In the genomic region with DNA sequence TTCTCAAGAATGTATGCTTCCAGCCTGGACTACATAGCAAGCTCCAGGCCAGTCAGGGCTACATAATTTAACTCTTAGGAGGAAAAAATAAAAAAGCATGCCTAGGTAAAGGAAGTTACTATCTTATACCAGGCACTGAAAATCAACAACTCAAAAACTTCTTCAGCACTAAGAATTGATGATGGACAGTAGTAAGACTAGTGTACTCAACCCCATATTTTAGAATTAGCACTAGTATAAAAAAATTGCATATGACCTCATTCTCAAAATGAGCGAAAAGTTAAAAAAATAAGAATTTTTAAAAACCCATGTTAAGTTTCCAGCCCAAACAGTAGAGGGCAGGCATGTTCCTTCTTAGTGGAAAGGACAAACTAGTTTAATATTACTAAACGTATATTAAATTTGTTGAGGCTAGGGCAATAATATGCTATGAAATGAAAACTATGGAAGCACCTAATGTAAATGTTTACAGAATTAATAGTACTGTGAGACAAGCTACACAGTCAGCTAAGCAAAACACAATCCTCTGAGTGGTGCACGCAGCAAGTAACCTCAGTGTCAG, we compare ENCODE assay signal across 18 mouse cellular contexts. TPM values are rescaled to one million over a fixed set of nuclear protein-coding genes. Genes with fewer than 3 reads are reported as not detected.
DNase-seq lines count a peak whose midpoint lies in the region; ATAC-seq and TF ChIP-seq lines count a peak whose summit lies in the region.
"Had no signal": no experiment of that assay in that cellular context is flagged by ENCODE, and none has a peak within 500 bp of the region (broad histone marks: within the 10 kb centered on the region; RNA-seq: fewer than 3 reads in every experiment).

No protein-coding gene starts in this region.

- H3K4me2 ChIP-seq in lung, postnatal 0 days (replicated peaks; ENCODE audit: low read depth, low read length), result no peak overlapping the region
- H3K4me2 ChIP-seq: heart, embryonic 13.5 days; hindbrain, embryonic 12.5 days; kidney, embryonic 15.5 days; limb, embryonic 12.5 days had no signal

- H3K4me3 ChIP-seq in lung, postnatal 0 days (ENCODE audit: low read depth, low read length), result no peak overlapping the region
- H3K4me3 ChIP-seq: heart, embryonic 13.5 days; hindbrain, embryonic 12.5 days; kidney, embryonic 15.5 days; limb, embryonic 12.5 days had no signal

- 45% methylated on average over 3 of the region's 3 CpGs for WGBS in lung, postnatal 0 days

- peak; percentile 56 for TF ChIP-seq CTCF in lung, postnatal 0 days (IDR thresholded peaks at IDR 0.05)

- no peak for TF ChIP-seq EP300 in lung, postnatal 0 days (IDR thresholded peaks at IDR 0.05)

- H3K9ac ChIP-seq in lung, postnatal 0 days (replicated peaks; ENCODE audit: low read depth), result no peak overlapping the region
- H3K9ac ChIP-seq: heart, embryonic 13.5 days; hindbrain, embryonic 12.5 days; kidney, embryonic 15.5 days; limb, embryonic 12.5 days had no signal

- no peaks in the 10 kb centered on the region for H3K27me3 ChIP-seq in lung, postnatal 0 days (replicated peaks; ENCODE audit: insufficient read depth, low read length)
- H3K27me3 ChIP-seq: heart, embryonic 13.5 days; hindbrain, embryonic 12.5 days; kidney, embryonic 15.5 days; limb, embryonic 12.5 days had no signal

- H3K4me1 ChIP-seq in lung, postnatal 0 days (ENCODE audit: insufficient read depth, low read depth, low read length), result peaks cover 10% of the 10 kb centered on the region

- no peak for ATAC-seq in lung, postnatal 0 days
- ATAC-seq: activated CD4-positive, CD25-positive, alpha-beta regulatory T cell, adult 4 months had no signal

- no peaks in the 10 kb centered on the region for H3K9me3 ChIP-seq in lung, postnatal 0 days (ENCODE audit: low read length)
- H3K9me3 ChIP-seq: heart, embryonic 13.5 days; hindbrain, embryonic 12.5 days; kidney, embryonic 15.5 days; limb, embryonic 12.5 days had no signal

- H3K27ac ChIP-seq in lung, postnatal 0 days (ENCODE audit: low read length), result no peak overlapping the region
- H3K27ac ChIP-seq: heart, embryonic 13.5 days; hindbrain, embryonic 12.5 days; kidney, embryonic 15.5 days; limb, embryonic 12.5 days had no signal

- peak; percentile 11 to 51 for DNase-seq in heart, postnatal 10 days
- DNase-seq in heart, adult 8-10 months (ENCODE audit: low spot score), result no peak
- peak; percentile 64 for DNase-seq in lung, postnatal 0 days (ENCODE audit: low spot score)
- no peak for DNase-seq in lung, postnatal 4 days
- peak; percentile 42 to 53 for DNase-seq in B cell, adult 2 months
- DNase-seq in adipocyte (ENCODE audit: low spot score), result peak; percentile 56
- no peak for DNase-seq in embryo, embryonic 10.5 days (ENCODE audit: low spot score)
- DNase-seq in frontal cortex, postnatal 25 days (ENCODE audit: low spot score in 2 of 2), result no peak
- DNase-seq: cerebellum, adult 18-20 months; embryo, embryonic 11 days; lung, postnatal 14 days; right cerebral cortex, postnatal 14 days; thymus, postnatal 4 days had no signal

- intact Hi-C loops in heart, postnatal 10 days (cut with DNase I), result no loop called here

- peaks cover 12% of the 10 kb centered on the region; the same call in 1 of the 2 replicates for H3K36me3 ChIP-seq in lung, postnatal 0 days (ENCODE audit: insufficient read depth, low read length)

RNA-seq across cellular contexts. Expression of gene Sub1, which starts 5.2 kb away (rescaled TPM):
- 100 to 1,000 TPM; 142 to 149 TPM for total RNA-seq in heart, postnatal 10 days (2021)
- 10 to 100 TPM; 68.9 to 91.2 (median 83.6) TPM for total RNA-seq in heart, adult 8-10 months (2022)
- 608 and 620 TPM in 2 replicates for polyA plus RNA-seq in lung, postnatal 0 days (2015; fragmentation: Nextera tagmentation; extraction: Ambion mirVana)

Comparison
In these comparisons a context has a peak if more than half of its experiments do, and no peak if none do; other contexts are left out.
1. DNase-seq: peak in heart, postnatal 10 days (2 of 2), lung, postnatal 0 days (single experiment), B cell, adult 2 months (2 of 2) and adipocyte (single experiment); none in heart, adult 8-10 months (single experiment), lung, postnatal 4 days (0 of 2), embryo, embryonic 10.5 days (single experiment) and frontal cortex, postnatal 25 days (0 of 2).